Mouse (Mus musculus) testis, adult 2 months (tissue): ENCODE results near the gene Ppp1r15a.

Source experiments
- CTCF ChIP-seq: fragments of 200-500 bp; IDR thresholded peaks from 2 replicates; pipeline ENCODE4 v1.5.1; 2012; ENCODE audit warnings: low read depth, mild to moderate bottlenecking, inconsistent platforms, low read length, moderate library complexity; ENCODE audit not compliant: control insufficient read depth, insufficient read depth, insufficient replicate concordance
- POLR2A ChIP-seq: fragments of 200-500 bp; IDR thresholded peaks from 2 replicates; pipeline ENCODE4 v1.6.1; 2012; ENCODE audit warnings: low read depth, mild to moderate bottlenecking, inconsistent platforms, low read length, moderate library complexity; ENCODE audit not compliant: control insufficient read depth

- TF ChIP-seq CTCF: no peak
- TF ChIP-seq POLR2A: no peak
These were observed 33.1 kb downstream of the Ppp1r15a start for GRCm38 (mm10) chr7:45492951-45493350.
